Mouse (Mus musculus): ENCODE results near the gene Pgam5.

GRCm38 (mm10) chr5:110300591-110300990, 30.9 kb upstream of the Pgam5 start:
- no peak for TF ChIP-seq POLR2A (IDR thresholded peaks at IDR 0.05; ENCODE audit: low read depth, low read length)
- TF ChIP-seq CTCF (IDR thresholded peaks at IDR 0.05; ENCODE audit: borderline replicate concordance, insufficient read depth, low read length), result no peak
